Mouse (Mus musculus) mouse embryonic stem cell (cell line): Measurements from ENCODE around the gene Nr4a2.

ENCODE experiments used
- in situ Hi-C, 2 experiments: fragments of 300-500 bp; cut with MboI; formaldehyde crosslinking; loops; 1 replicate in 1 of 2; 3 replicates in 1 of 2; pipeline ENCODE4 v1.14.3; 2019 to 2020; ENCODE audit warnings: low sequenced_read_pairs in 2 of 2, low pct_unique_long_range_greater_than_20kb in 1 of 2, mixed read lengths in 1 of 2; ENCODE audit not compliant: unreplicated experiment in 1 of 2

Nr4a2 gene

DNA sequence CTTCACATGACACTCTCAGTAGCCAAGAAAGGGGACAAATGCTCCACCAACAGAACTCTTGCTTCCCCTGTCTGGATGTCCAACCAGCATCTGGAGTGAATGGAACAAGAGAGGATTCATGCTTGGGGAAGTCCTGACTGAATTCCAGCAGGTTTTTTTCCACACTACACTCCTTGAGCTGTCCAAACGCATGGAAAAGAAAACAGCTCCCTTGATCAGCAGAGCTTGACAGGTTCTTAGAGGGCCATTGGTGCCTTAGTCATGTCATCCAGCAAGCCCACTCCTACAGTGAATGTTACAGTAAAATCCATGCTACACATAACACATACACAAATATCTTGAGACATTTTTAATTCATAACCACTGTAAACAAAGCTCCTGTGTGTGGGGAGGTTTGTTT lies 60.3 kb downstream of the Nr4a2 start:
- in situ Hi-C loops = no loop called here
